Mouse (Mus musculus) spleen, adult 12 weeks (tissue): ENCODE results near the gene Kcnc3.
A peak's percentile ranks its signal among the peaks of the same experiment; 100 is the strongest.

Experiments
- DNase-seq: peaks from one replicate; pipeline ENCODE4 v3.0.0; 2022; ENCODE audit warnings: low spot score

Gene Kcnc3

DNA sequence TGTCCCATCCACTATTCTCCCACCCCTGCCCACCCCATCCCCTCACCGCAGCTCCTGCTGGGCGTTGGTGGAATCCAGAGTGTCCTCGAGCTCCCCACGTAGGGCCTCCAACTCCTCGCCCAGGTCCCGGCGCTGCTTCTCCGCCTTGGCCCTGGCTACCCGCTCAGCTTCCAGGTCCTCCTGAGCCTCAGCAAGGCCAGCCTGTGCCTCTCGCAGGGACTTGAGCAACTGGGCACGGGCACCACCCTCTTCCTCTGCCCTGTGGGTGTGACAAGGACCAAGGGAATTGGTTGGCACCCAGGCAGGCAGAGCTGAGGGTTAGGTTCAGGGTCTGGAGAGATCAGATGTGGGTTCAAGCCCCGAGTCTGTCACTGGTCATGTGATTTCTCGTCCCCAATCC, 36.5 kb downstream of the Kcnc3 start:
- no peak for DNase-seq

- no peak for DNase-seq
These were observed 38.1 kb downstream of the Kcnc3 start for GRCm38 (mm10) chr7:44628402-44629034.

GRCm38 (mm10) chr7:44630437-44630836, 40.0 kb downstream of the Kcnc3 start:
- no peak for DNase-seq

- DNase-seq = no peak
These were observed 42.2 kb downstream of the Kcnc3 start for GRCm38 (mm10) chr7:44632676-44633075.

GRCm38 (mm10) chr7:44633407-44633806, 42.9 kb downstream of the Kcnc3 start:
- DNase-seq = no peak

- DNase-seq = no peak
These were observed 46.2 kb downstream of the Kcnc3 start for GRCm38 (mm10) chr7:44636684-44637083.

DNA sequence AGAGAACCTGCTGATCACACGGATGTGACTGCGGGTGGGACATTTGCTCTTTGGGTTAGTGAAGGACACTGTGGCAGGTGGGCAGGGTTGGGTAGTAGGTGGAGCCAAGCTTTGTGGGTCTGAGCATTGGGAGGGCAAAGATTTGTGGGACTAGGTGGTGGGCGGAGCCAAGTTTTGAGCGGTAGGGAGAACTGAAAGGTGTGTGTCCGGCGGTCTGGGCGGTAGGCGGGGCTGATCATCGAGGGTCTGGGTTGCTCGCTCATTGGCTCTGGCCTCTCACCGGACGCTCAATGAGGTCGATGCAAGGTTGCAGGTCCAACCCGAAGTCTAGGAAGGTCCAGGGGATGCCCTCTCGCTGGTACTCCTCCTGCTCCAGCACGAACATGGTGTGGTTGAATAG, 48.2 kb downstream of the Kcnc3 start:
- DNase-seq = no peak

GRCm38 (mm10) chr7:44640843-44641605, 50.6 kb downstream of the Kcnc3 start:
- no peak for DNase-seq

DNA sequence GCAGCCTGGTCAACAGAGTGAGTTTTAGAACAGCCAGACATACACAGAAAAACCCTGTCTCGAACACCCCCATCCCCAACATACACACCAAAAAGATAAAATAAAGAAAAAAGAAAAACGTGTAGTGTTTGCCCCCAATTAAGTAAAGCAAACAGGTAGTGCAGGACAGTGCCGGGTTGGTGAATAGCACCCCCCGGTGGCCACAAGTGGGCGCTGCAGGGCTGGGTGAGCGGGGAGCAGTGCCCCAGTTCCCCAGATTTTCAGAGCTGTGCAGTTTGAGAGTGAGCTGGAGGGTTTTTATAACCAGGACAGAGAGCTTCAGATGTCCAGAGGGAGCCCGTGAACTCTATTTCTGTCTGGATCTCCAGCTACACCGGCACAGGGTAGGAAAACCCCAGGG, 51.4 kb downstream of the Kcnc3 start:
- peak; percentile 15 for DNase-seq

DNA sequence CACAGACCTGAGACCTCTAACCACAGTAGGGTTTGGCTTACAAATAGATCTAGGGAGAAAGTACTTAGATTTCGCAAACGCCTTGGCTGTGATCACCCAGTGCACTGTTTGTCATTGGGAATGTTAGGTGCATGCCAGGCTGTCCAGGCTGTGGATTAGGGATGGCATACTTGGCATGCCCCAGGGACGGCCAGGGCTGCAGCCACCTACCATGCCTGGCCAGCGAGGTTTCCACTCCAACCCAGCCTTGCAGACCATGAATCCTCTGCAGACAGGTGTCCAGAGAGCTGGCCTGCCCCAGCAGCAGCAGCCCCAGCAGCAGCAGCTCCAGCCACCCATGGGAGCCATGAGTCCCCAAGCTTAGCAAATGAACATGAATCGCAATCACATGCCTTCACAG, 54.8 kb downstream of the Kcnc3 start:
- DNase-seq = no peak

DNA sequence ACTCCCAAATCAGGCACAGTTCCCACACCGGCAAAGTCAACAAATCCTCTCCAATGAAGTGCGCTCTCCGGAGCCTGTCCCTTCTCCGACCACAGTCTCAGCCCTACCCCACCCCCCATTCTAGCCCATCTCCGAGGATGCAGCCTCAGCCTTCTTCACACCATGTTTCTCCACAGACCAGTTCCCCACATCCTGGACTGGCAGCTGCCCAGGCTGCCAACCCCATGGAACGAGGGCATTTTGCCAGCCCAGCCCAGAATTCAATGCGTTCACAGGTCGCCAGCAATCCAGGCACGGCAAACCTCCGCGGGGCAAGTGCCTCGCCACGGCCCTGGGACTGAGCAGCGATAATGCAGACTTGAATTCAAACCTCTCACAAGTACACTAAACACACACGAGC, 55.5 kb downstream of the Kcnc3 start:
- no peak for DNase-seq

GRCm38 (mm10) chr7:44647042-44647724, 56.7 kb downstream of the Kcnc3 start:
- DNase-seq = peak; percentile 33

DNA sequence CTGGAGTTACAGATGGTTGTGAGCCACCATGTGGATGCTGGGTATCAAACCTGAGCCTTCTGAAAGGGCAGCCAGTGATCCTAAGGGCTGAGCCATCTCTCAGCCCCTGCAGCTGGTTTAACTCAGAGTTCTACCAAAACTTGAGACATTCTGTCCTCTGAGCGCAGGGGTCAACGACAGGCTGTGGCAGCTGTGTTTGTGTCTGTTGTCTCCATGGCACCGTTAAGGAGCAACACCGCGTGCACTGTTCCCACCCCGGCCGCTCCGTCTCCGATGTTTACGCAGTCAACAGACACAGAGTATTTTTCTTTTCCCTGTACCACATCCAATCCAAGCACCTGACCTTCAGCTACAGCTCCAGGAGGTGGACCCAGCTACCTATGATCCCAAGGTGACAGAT, 57.3 kb downstream of the Kcnc3 start:
- no peak for DNase-seq

DNA sequence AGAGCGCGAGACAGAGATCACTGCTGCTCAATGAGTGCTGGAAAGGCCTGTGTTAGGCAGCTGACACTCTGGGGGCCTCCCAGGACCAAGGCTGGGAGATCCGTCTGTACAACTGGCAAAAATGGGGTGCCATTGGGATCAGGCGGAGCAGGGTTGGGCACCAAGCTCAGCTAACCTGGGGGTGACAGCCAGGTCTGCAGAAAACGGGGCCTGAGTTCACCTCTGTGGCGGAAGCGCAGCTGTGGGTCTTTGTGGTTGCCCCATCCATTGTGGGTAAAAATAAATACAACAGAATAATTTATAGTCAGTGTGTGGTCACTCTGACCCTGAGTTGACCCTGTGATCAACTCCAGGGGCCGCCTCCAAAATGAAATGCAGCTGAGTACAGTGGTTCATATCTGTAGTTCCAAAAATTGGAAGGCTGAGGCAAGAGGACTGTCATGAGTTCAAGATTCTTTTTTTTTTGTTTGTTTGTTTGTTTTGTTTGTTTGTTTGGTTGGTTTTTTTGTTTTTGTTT, 58.7 kb downstream of the Kcnc3 start:
- DNase-seq = no peak

- peak; percentile 15 for DNase-seq
These were observed 59.5 kb downstream of the Kcnc3 start for GRCm38 (mm10) chr7:44649990-44650389.

GRCm38 (mm10) chr7:44651416-44651815, 61.0 kb downstream of the Kcnc3 start:
- no peak for DNase-seq

- no peak for DNase-seq
These were observed 63.3 kb downstream of the Kcnc3 start for GRCm38 (mm10) chr7:44653773-44654172.
